Mouse (Mus musculus): ENCODE results near the gene Vmn1r227.

The Vmn1r227 gene

GRCm38 (mm10) chr17:20729543-20729942 is at the start of gene Vmn1r227:
Gene Vmn1r227 (plus strand): TSS chr17:20729843.
- DNase-seq (ENCODE audit: low spot score in 2 of 2), result no peak

GRCm38 (mm10) chr17:20682543-20682942 is 47.1 kb upstream of the Vmn1r227 start, which contains the start of gene Vmn1r226:
Gene Vmn1r226 (plus strand): TSS chr17:20682843.
- DNase-seq (ENCODE audit: low spot score in 2 of 2), result no peak

- no peak for DNase-seq (ENCODE audit: low spot score in 2 of 2)
These were observed 56.4 kb downstream of the Vmn1r227 start, which contains the start of gene Vmn1r228 for GRCm38 (mm10) chr17:20786057-20786456. Gene Vmn1r228 (minus strand): TSS chr17:20786157.

Data from frontal cortex, postnatal 25 days (tissue).